Mouse (Mus musculus): Measurements from ENCODE around the gene Rab5b. TPM values are rescaled to one million over a fixed set of nuclear protein-coding genes. Genes with fewer than 3 reads are reported as not detected.

Gene Rab5b
- polyA plus RNA-seq, 1 experiment from 2014 or later = 74.7 TPM

GRCm38 (mm10) chr10:128627398-128628317, 68.4 kb downstream of the Rab5b start:
- H3K27ac ChIP-seq (replicated peaks; ENCODE audit: low read depth, low read length) = no peak overlapping the region
- H3K36me3 ChIP-seq (ENCODE audit: control insufficient read depth, insufficient read depth, low read length) = peaks cover 29% of the 10 kb centered on the region
- no peak for DNase-seq (ENCODE audit: low spot score)
- ATAC-seq (ENCODE audit: low read depth) = no peak
- peaks cover 6% of the 10 kb centered on the region; the same call in 1 of the 2 replicates for H3K4me1 ChIP-seq (ENCODE audit: control insufficient read depth, insufficient read depth, low read length)
- no peaks in the 10 kb centered on the region for H3K27me3 ChIP-seq (replicated peaks; ENCODE audit: control insufficient read depth, insufficient read depth, low read length)
- no peaks in the 10 kb centered on the region for H3K9me3 ChIP-seq (ENCODE audit: control insufficient read depth, low read length)
- H3K4me2 ChIP-seq (ENCODE audit: low read depth, low read length) = no peak overlapping the region
- no peak overlapping the region for H3K9ac ChIP-seq (ENCODE audit: low read depth, low read length)
- H3K4me3 ChIP-seq (ENCODE audit: low read depth, low read length) = no peak overlapping the region
- 79% methylated on average over 10 of the region's 10 CpGs for WGBS

Other genes with a start within 250 kb of the Rab5b start
- gene Smarcc2, start 237.0 kb downstream of the Rab5b start, polyA plus RNA-seq (2014; fragmentation: Nextera tagmentation; extraction: Ambion mirVana) = 84.1 and 91.4 TPM in 2 replicates
- 1,095 and 1,174 TPM in 2 replicates for gene Myl6, start 202.1 kb downstream of the Rab5b start, polyA plus RNA-seq (2014; fragmentation: Nextera tagmentation; extraction: Ambion mirVana)
- 5.6 and 6.8 TPM in 2 replicates for gene Myl6b, start 197.6 kb downstream of the Rab5b start, polyA plus RNA-seq (2014; fragmentation: Nextera tagmentation; extraction: Ambion mirVana)
- 44.2 and 46.8 TPM in 2 replicates for gene Esyt1, start 170.4 kb downstream of the Rab5b start, polyA plus RNA-seq (2014; fragmentation: Nextera tagmentation; extraction: Ambion mirVana)
- 11.4 and 12.5 TPM in 2 replicates for gene Zc3h10, start 148.5 kb downstream of the Rab5b start, polyA plus RNA-seq (2014; fragmentation: Nextera tagmentation; extraction: Ambion mirVana)
- 4,564 and 5,119 TPM in 2 replicates for gene Rpl41, start 147.0 kb downstream of the Rab5b start, polyA plus RNA-seq (2014; fragmentation: Nextera tagmentation; extraction: Ambion mirVana)
- 187 and 202 TPM in 2 replicates for gene Pa2g4, start 130.3 kb downstream of the Rab5b start, polyA plus RNA-seq (2014; fragmentation: Nextera tagmentation; extraction: Ambion mirVana)
- 22.5 and 22.7 TPM in 2 replicates for gene Erbb3, start 106.6 kb downstream of the Rab5b start, polyA plus RNA-seq (2014; fragmentation: Nextera tagmentation; extraction: Ambion mirVana)
- gene Rps26, start 69.5 kb downstream of the Rab5b start, polyA plus RNA-seq (2014; fragmentation: Nextera tagmentation; extraction: Ambion mirVana) = 1,114 and 1,162 TPM in 2 replicates
- 2.2 and 4.0 TPM in 2 replicates for gene Ikzf4, start 50.3 kb downstream of the Rab5b start, polyA plus RNA-seq (2014; fragmentation: Nextera tagmentation; extraction: Ambion mirVana)
- gene Suox, start 22.2 kb downstream of the Rab5b start, polyA plus RNA-seq (2014; fragmentation: Nextera tagmentation; extraction: Ambion mirVana) = 11.1 and 14.4 TPM in 2 replicates
- 14.0 and 14.6 TPM in 2 replicates for gene Pmel, start 7.9 kb upstream of the Rab5b start, polyA plus RNA-seq (2014; fragmentation: Nextera tagmentation; extraction: Ambion mirVana)
- gene Cdk2, start 8.8 kb upstream of the Rab5b start, polyA plus RNA-seq (2014; fragmentation: Nextera tagmentation; extraction: Ambion mirVana) = 99.2 and 105 TPM in 2 replicates
- 16.7 and 17.0 TPM in 2 replicates for gene Dgka, start 48.6 kb upstream of the Rab5b start, polyA plus RNA-seq (2014; fragmentation: Nextera tagmentation; extraction: Ambion mirVana)
- gene Pym1, start 51.6 kb upstream of the Rab5b start, polyA plus RNA-seq (2014; fragmentation: Nextera tagmentation; extraction: Ambion mirVana) = 27.1 and 34.7 TPM in 2 replicates
- gene Mmp19, start 94.6 kb upstream of the Rab5b start, polyA plus RNA-seq (2014; fragmentation: Nextera tagmentation; extraction: Ambion mirVana) = 1.4 and 1.8 TPM in 2 replicates
- gene Dnajc14, start 107.8 kb upstream of the Rab5b start, polyA plus RNA-seq (2014; fragmentation: Nextera tagmentation; extraction: Ambion mirVana) = 42.7 and 47.9 TPM in 2 replicates
- gene Tmem198b, start 108.1 kb upstream of the Rab5b start, polyA plus RNA-seq (2014; fragmentation: Nextera tagmentation; extraction: Ambion mirVana) = 13.7 and 14.9 TPM in 2 replicates
- 185 and 194 TPM in 2 replicates for gene Sarnp, start 121.1 kb upstream of the Rab5b start, polyA plus RNA-seq (2014; fragmentation: Nextera tagmentation; extraction: Ambion mirVana)
- 49.0 and 49.5 TPM in 2 replicates for gene Ormdl2, start 125.4 kb upstream of the Rab5b start, polyA plus RNA-seq (2014; fragmentation: Nextera tagmentation; extraction: Ambion mirVana)
- 4.7 and 5.0 TPM in 2 replicates for gene Gdf11, start 195.5 kb upstream of the Rab5b start, polyA plus RNA-seq (2014; fragmentation: Nextera tagmentation; extraction: Ambion mirVana)
- gene Cd63, start 204.7 kb upstream of the Rab5b start, polyA plus RNA-seq (2014; fragmentation: Nextera tagmentation; extraction: Ambion mirVana) = 916 and 959 TPM in 2 replicates
- gene Rdh5, start 226.6 kb upstream of the Rab5b start, polyA plus RNA-seq (2014; fragmentation: Nextera tagmentation; extraction: Ambion mirVana) = 15.5 and 16.0 TPM in 2 replicates
- gene Bloc1s1, start 227.8 kb upstream of the Rab5b start, polyA plus RNA-seq (2014; fragmentation: Nextera tagmentation; extraction: Ambion mirVana) = 242 and 248 TPM in 2 replicates
- 23.5 and 30.2 TPM in 2 replicates for gene Itga7, start 237.6 kb upstream of the Rab5b start, polyA plus RNA-seq (2014; fragmentation: Nextera tagmentation; extraction: Ambion mirVana)